Mouse (Mus musculus) G1E (cell line): ENCODE data around the gene Tjap1. TPM values are rescaled to one million over a fixed set of nuclear protein-coding genes. Genes with fewer than 3 reads are reported as not detected.

Experiments used
- ATAC-seq: 2 replicates; pipeline ENCODE4 v1.8.0; 2016; ENCODE audit warnings: mild to moderate bottlenecking; ENCODE audit not compliant: insufficient number of reproducible peaks, poor library complexity, low FRiP score, severe bottlenecking; ENCODE audit errors: extremely low read depth
- DNase-seq: peaks from one replicate; pipeline ENCODE4 v3.0.0; 2012; ENCODE audit warnings: low spot score
- H3K27me3 ChIP-seq: 2 replicates; pipeline ENCODE4 v1.6.1; 2012; ENCODE audit warnings: mild to moderate bottlenecking, low read length, inconsistent platforms; ENCODE audit not compliant: insufficient read depth
- H3K36me3 ChIP-seq: replicated peaks from 2 replicates; pipeline ENCODE3; 2012; ENCODE audit warnings: mild to moderate bottlenecking, inconsistent platforms
- H3K4me1 ChIP-seq: 2 replicates; pipeline ENCODE4 v1.6.1; 2012; ENCODE audit warnings: low read depth, low read length, inconsistent platforms, mixed read lengths; ENCODE audit not compliant: insufficient read depth
- H3K4me3 ChIP-seq: 2 replicates; pipeline ENCODE4 v1.5.1; 2012; ENCODE audit warnings: low read depth, mild to moderate bottlenecking, inconsistent platforms, low read length, moderate library complexity, mixed read lengths
- H3K9me3 ChIP-seq: replicated peaks from 2 replicates; pipeline ENCODE4 v1.6.1; 2012; ENCODE audit warnings: inconsistent platforms
- CTCF ChIP-seq: IDR thresholded peaks from 2 replicates; pipeline ENCODE4 v1.5.1; 2012; ENCODE audit warnings: low read depth, low read length, inconsistent platforms, mixed read lengths
- GATA1 ChIP-seq: IDR thresholded peaks from 2 replicates; pipeline ENCODE4 v1.6.1; 2012; ENCODE audit warnings: borderline replicate concordance, low read length, inconsistent platforms, mixed read lengths
- GATA2 ChIP-seq: IDR thresholded peaks from 2 replicates; pipeline ENCODE4 v1.6.1; 2012; ENCODE audit warnings: low read depth, low read length, inconsistent platforms, borderline replicate concordance
- POLR2AphosphoS5 ChIP-seq: IDR thresholded peaks from 2 replicates; pipeline ENCODE4 v1.6.1; 2012; ENCODE audit warnings: low read depth, low read length, inconsistent platforms; ENCODE audit not compliant: insufficient replicate concordance
- TAL1 ChIP-seq: conservative IDR thresholded peaks from 2 replicates; pipeline ENCODE4 v1.6.1; 2012; ENCODE audit warnings: low read depth, low read length, inconsistent platforms, mixed read lengths
- polyA plus RNA-seq: library from polyadenylated mRNA; stranded (reverse); fragments of >175 nt; gene quantifications from 2 replicates; pipeline ENCODE4 v1.2.3, GENCODE M21; 2012
- total RNA-seq, 2 experiments: library from RNA; stranded (forward) in 1 of 2; stranded (reverse) in 1 of 2; fragments of 200-1000 nt in 1 of 2; fragments of >200 nt in 1 of 2; fragmentation: Nextera tagmentation in 1 of 2; gene quantifications; 2 replicates each; pipeline ENCODE4 v1.2.3; 2014 to 2017

Gene Tjap1
- total and polyA plus RNA-seq, 3 experiments, result 12.9 to 110 (median 48.1) TPM

GRCm38 (mm10) chr17:46298220-46298913, 15.5 kb upstream of the Tjap1 start:
- no peak for TF ChIP-seq POLR2AphosphoS5
- TF ChIP-seq TAL1, result no peak
- TF ChIP-seq GATA1, result no peak
- TF ChIP-seq GATA2, result no peak
- peak; percentile 79 for TF ChIP-seq CTCF

GRCm38 (mm10) chr17:46297364-46298219, 14.8 kb upstream of the Tjap1 start, which contains the start of gene Dlk2:
Gene Dlk2, plus strand, starts transcription at chr17:46297421.
- peaks cover 52% of the 10 kb centered on the region for H3K27me3 ChIP-seq
- ATAC-seq, result no peak

More at GRCm38 (mm10) chr17:46298220-46298913, 15.5 kb upstream of the Tjap1 start:
- no peaks in the 10 kb centered on the region for H3K9me3 ChIP-seq
- peak; percentile 79 for DNase-seq
- ATAC-seq, result peak; percentile 45; the same call in 1 of the 2 replicates
- peaks cover 51% of the 10 kb centered on the region for H3K27me3 ChIP-seq
- peaks cover 17% of the 10 kb centered on the region for H3K4me1 ChIP-seq
- peak overlapping the region; percentile 59; the same call in 1 of the 2 replicates for H3K4me3 ChIP-seq
- peaks cover 15% of the 10 kb centered on the region for H3K36me3 ChIP-seq

GRCm38 (mm10) chr17:46297028-46297363, 14.2 kb upstream of the Tjap1 start:
- Histone ChIP-seq H3K36me3 (peaks cover 2% of the 10 kb centered on the region), H3K9me3 (no peaks in the 10 kb centered on the region), H3K4me1 (peaks cover 15% of the 10 kb centered on the region), H3K4me3 (no peak overlapping the region), H3K27me3 (peaks cover 56% of the 10 kb centered on the region)
- TF ChIP-seq GATA1, result no peak
- no peak for TF ChIP-seq GATA2
- TF ChIP-seq CTCF, result no peak
- no peak for TF ChIP-seq POLR2AphosphoS5
- ATAC-seq (no peak), DNase-seq (no peak)

More at GRCm38 (mm10) chr17:46297364-46298219, 14.8 kb upstream of the Tjap1 start, which contains the start of gene Dlk2:
- Histone ChIP-seq H3K4me3 (peak within 1 kb of the TSS; percentile 59; the same call in 1 of the 2 replicates), H3K36me3 (peaks cover 8% of the 10 kb centered on the region), H3K4me1 (peaks cover 15% of the 10 kb centered on the region), H3K9me3 (no peaks in the 10 kb centered on the region)
- TF ChIP-seq GATA1 (no peak), TAL1 (no peak), POLR2AphosphoS5 (no peak), CTCF (no peak), GATA2 (no peak)
- DNase-seq, result no peak

DNA sequence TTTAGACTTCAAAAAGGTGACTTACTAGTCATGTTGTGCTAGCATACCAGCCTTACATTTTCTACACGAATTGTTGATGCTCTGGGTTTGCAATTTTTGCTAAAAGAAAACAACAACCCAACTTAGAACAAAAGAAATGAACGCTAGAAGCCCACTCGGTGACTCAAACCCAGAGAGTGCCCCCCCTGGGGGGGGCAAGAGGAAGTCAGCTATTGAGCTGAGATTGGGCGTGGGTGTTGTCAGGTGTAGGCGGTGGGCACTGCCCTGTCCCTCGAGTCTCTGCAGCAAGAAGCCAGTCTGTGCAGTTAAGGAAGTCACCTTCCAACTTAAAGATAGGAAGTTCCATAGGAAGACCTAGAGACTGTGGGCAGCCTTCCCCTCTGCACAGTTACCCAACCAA, 13.8 kb upstream of the Tjap1 start:
- H3K27me3 ChIP-seq, result peaks cover 59% of the 10 kb centered on the region
- TF ChIP-seq TAL1, result no peak
- no peak for TF ChIP-seq GATA1
- TF ChIP-seq CTCF, result no peak
- no peak for TF ChIP-seq POLR2AphosphoS5
- peaks cover 15% of the 10 kb centered on the region for H3K4me1 ChIP-seq
- H3K36me3 ChIP-seq, result no peaks in the 10 kb centered on the region
- ATAC-seq, result no peak
- DNase-seq, result no peak
- no peak overlapping the region for H3K4me3 ChIP-seq
- H3K9me3 ChIP-seq, result no peaks in the 10 kb centered on the region

GRCm38 (mm10) chr17:46287678-46288095, 4.9 kb upstream of the Tjap1 start:
- Histone ChIP-seq H3K27me3 (peaks cover 50% of the 10 kb centered on the region), H3K4me1 (peaks cover 15% of the 10 kb centered on the region), H3K4me3 (no peak overlapping the region), H3K36me3 (no peaks in the 10 kb centered on the region), H3K9me3 (no peaks in the 10 kb centered on the region)
- no peak for ATAC-seq
- TF ChIP-seq POLR2AphosphoS5 (no peak), TAL1 (no peak), CTCF (no peak), GATA2 (no peak), GATA1 (no peak)
- DNase-seq, result no peak

DNA sequence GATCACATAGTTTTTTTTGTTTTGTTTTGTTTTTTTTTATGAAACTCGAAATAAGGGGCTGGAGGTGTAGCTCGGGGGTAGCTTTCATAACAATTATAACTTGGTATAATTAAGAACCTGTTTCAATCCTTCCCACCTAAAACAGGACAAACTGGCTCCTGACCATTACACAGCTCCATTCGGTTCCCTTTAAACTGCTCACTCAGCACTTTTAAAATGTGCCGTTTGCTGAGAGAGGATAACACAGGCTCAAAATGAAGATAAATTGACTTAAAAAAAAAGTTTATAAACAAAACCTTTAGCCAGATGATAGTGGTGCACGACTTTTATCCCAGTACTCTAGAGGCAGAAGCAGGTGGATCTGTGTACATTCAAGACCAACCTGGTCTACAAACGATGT, 2.6 kb upstream of the Tjap1 start:
- Histone ChIP-seq H3K4me3 (no peak overlapping the region), H3K27me3 (peaks cover 38% of the 10 kb centered on the region), H3K4me1 (peaks cover 34% of the 10 kb centered on the region), H3K36me3 (peaks cover 15% of the 10 kb centered on the region), H3K9me3 (no peaks in the 10 kb centered on the region)
- DNase-seq, result no peak
- TF ChIP-seq GATA2, result no peak
- TF ChIP-seq GATA1, result no peak
- no peak for TF ChIP-seq TAL1
- no peak for TF ChIP-seq POLR2AphosphoS5
- TF ChIP-seq CTCF, result no peak
- ATAC-seq, result no peak
